Mouse (Mus musculus): ENCODE measurements around the gene Pla2g5.

- TF ChIP-seq CTCF (IDR thresholded peaks at IDR 0.05; ENCODE audit: low read depth, low read length) = no peak
- TF ChIP-seq POLR2A (IDR thresholded peaks at IDR 0.05; ENCODE audit: extremely low read depth, insufficient read depth, low read length) = no peak
Measured at GRCm38 (mm10) chr4:138806920-138807541, 56.3 kb downstream of the Pla2g5 start.

All from liver, adult 2 months (tissue).